Mouse (Mus musculus) C2C12 (cell line): ENCODE measurements at regions not wholly inside any gene's neighbourhood (a gene's known extent, or its start where the extent isn't known, plus 50 kb on each side); places are given as distances from the start of the nearest gene placed in this dataset.

Experiments
- H3K27me3 ChIP-seq: one replicate; pipeline ENCODE4 v1.6.1; 2011; ENCODE audit not compliant: control insufficient read depth, insufficient read depth, insufficient read length
- H3K36me3 ChIP-seq: one replicate; pipeline ENCODE4 v1.6.1; 2011; ENCODE audit not compliant: control insufficient read depth, insufficient read depth
- H3K4me3 ChIP-seq: one replicate; pipeline ENCODE4 v1.5.1; 2011; ENCODE audit warnings: mild to moderate bottlenecking, control low read depth; ENCODE audit not compliant: poor library complexity, insufficient read depth, severe bottlenecking
- H3K79me2 ChIP-seq: one replicate; pipeline ENCODE4 v1.6.1; 2011; ENCODE audit not compliant: control insufficient read depth, insufficient read depth
- H3K79me3 ChIP-seq: one replicate; pipeline ENCODE4 v1.6.1; 2011; ENCODE audit warnings: low read depth, control low read depth
- H3ac ChIP-seq: one replicate; pipeline ENCODE3; 2011; ENCODE audit warnings: low read depth; ENCODE audit not compliant: control insufficient read depth, insufficient read length
- CEBPB ChIP-seq: IDR thresholded peaks from one replicate; pipeline ENCODE4 v1.6.1; 2011; ENCODE audit warnings: low read depth, mild to moderate bottlenecking, control low read depth, moderate library complexity
- CTCF ChIP-seq: IDR thresholded peaks from one replicate; pipeline ENCODE4 v1.5.1; 2011; ENCODE audit not compliant: control insufficient read depth, insufficient read depth, insufficient read length
- FOSL1 ChIP-seq: IDR thresholded peaks from one replicate; pipeline ENCODE4 v1.8.0; 2011; ENCODE audit warnings: mild to moderate bottlenecking, low read length; ENCODE audit not compliant: poor library complexity, insufficient read depth, severe bottlenecking
- MAX ChIP-seq: IDR thresholded peaks from one replicate; pipeline ENCODE4 v1.6.1; 2011; ENCODE audit warnings: mild to moderate bottlenecking, control low read depth
- MYOD1 ChIP-seq: IDR thresholded peaks from one replicate; pipeline ENCODE4 v1.6.1; 2011; ENCODE audit warnings: low read depth; ENCODE audit not compliant: control insufficient read depth, insufficient read length
- MYOG ChIP-seq: IDR thresholded peaks from one replicate; pipeline ENCODE4 v1.6.1; 2011; ENCODE audit not compliant: control insufficient read depth, insufficient read length; ENCODE audit errors: extremely low read depth
- USF1 ChIP-seq: IDR thresholded peaks from one replicate; pipeline ENCODE4 v1.6.1; 2011; ENCODE audit warnings: low read depth, mild to moderate bottlenecking, control low read depth, moderate library complexity

GRCm38 (mm10) chrX:11807253-11807882, 352.8 kb downstream of the Bcor start:
- H3ac ChIP-seq = peak overlapping the region; percentile 10
- H3K36me3 ChIP-seq = no peaks in the 10 kb centered on the region
- H3K79me2 ChIP-seq = no peaks in the 10 kb centered on the region
- H3K79me3 ChIP-seq = no peaks in the 10 kb centered on the region
- no peaks in the 10 kb centered on the region for H3K27me3 ChIP-seq
- TF ChIP-seq USF1 = no peak
- no peak for TF ChIP-seq CTCF
- TF ChIP-seq FOSL1 = no peak
- TF ChIP-seq MYOD1 = no peak
- TF ChIP-seq MYOG = no peak
- no peak for TF ChIP-seq CEBPB
- no peak for TF ChIP-seq MAX
- H3K4me3 ChIP-seq = no peak overlapping the region

GRCm38 (mm10) chrX:11807883-11808262, 352.3 kb downstream of the Bcor start:
- no peak overlapping the region for H3K4me3 ChIP-seq
- H3K79me2 ChIP-seq = no peaks in the 10 kb centered on the region
- no peaks in the 10 kb centered on the region for H3K36me3 ChIP-seq
- TF ChIP-seq FOSL1 (no peak), CEBPB (no peak), CTCF (no peak), MYOD1 (no peak), MYOG (no peak), MAX (no peak), USF1 (no peak)
- no peaks in the 10 kb centered on the region for H3K79me3 ChIP-seq
- peak overlapping the region; percentile 10 for H3ac ChIP-seq
- H3K27me3 ChIP-seq = no peaks in the 10 kb centered on the region

DNA sequence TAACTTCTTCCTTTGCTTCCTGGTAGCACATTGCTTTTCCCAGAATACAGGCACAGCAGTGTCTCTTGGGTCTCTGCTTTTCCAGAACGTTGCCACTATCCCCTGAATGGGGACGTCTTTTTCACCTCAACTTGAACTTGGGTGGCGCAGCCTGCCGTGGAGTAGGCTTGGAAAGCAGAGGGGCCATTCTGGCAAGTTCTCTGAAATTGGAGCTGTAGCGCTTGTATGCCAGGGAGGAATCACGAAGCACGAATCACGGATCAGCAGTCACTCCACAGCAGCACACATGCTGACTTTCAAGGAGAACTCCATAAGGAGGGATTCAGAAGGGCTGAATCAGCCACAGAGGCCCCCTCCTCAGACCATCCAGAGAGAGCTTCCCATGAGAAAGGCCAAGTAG, 351.2 kb downstream of the Bcor start:
- Histone ChIP-seq H3ac (no peak overlapping the region), H3K4me3 (no peak overlapping the region), H3K79me2 (no peaks in the 10 kb centered on the region), H3K27me3 (no peaks in the 10 kb centered on the region), H3K36me3 (no peaks in the 10 kb centered on the region), H3K79me3 (no peaks in the 10 kb centered on the region)
- no peak for TF ChIP-seq MAX
- TF ChIP-seq CTCF = no peak
- TF ChIP-seq MYOD1 = no peak
- TF ChIP-seq FOSL1 = no peak
- TF ChIP-seq MYOG = no peak
- TF ChIP-seq USF1 = no peak
- no peak for TF ChIP-seq CEBPB

- Histone ChIP-seq H3K79me2 (no peaks in the 10 kb centered on the region), H3ac (no peak overlapping the region), H3K36me3 (no peaks in the 10 kb centered on the region), H3K27me3 (no peaks in the 10 kb centered on the region), H3K79me3 (no peaks in the 10 kb centered on the region), H3K4me3 (no peak overlapping the region)
- peak; percentile 17 for TF ChIP-seq MAX
- no peak for TF ChIP-seq USF1
- TF ChIP-seq CEBPB = no peak
These were observed 345.3 kb downstream of the Bcor start for GRCm38 (mm10) chrX:11814861-11815260.

DNA sequence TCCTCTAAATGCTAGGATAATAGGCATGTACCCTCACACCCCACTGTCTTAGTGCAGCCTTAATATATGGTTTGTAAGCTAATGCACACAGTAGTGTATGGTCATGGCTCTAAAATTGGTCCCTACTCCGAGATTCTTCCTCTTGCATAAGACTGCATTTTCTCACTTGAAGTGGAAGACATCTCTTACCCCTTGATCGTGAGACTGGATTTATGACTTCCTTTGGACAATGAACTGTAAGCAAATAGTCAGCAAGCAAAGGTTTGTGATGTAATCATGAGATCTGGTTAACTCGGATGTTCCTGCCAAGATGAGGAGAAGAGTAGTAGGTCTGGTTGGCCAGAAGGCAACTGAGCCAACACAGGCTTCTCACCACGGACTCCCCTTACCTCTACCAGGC, 344.3 kb downstream of the Bcor start:
- Histone ChIP-seq H3K27me3 (no peaks in the 10 kb centered on the region), H3K4me3 (no peak overlapping the region)
- TF ChIP-seq FOSL1 = no peak
- TF ChIP-seq CEBPB = no peak
- TF ChIP-seq MYOD1 = no peak
- TF ChIP-seq USF1 = no peak
- no peak for TF ChIP-seq MAX
- no peak for TF ChIP-seq MYOG
- no peak for TF ChIP-seq CTCF

GRCm38 (mm10) chrX:11818634-11819033, 341.5 kb downstream of the Bcor start:
- Histone ChIP-seq H3K27me3 (no peaks in the 10 kb centered on the region), H3K79me3 (no peaks in the 10 kb centered on the region), H3K4me3 (no peak overlapping the region), H3K36me3 (no peaks in the 10 kb centered on the region), H3ac (no peak overlapping the region), H3K79me2 (no peaks in the 10 kb centered on the region)
- TF ChIP-seq MAX (no peak), CTCF (no peak), FOSL1 (no peak), MYOD1 (no peak), CEBPB (no peak), MYOG (no peak), USF1 (no peak)

More for the DNA sequence above, 344.3 kb downstream of the Bcor start:
- Histone ChIP-seq H3K36me3 (no peaks in the 10 kb centered on the region), H3K79me2 (no peaks in the 10 kb centered on the region), H3ac (no peak overlapping the region), H3K79me3 (no peaks in the 10 kb centered on the region)
